Mouse (Mus musculus) G1E (cell line): ENCODE measurements around the gene Gba2.
A peak's percentile ranks its signal among the peaks of the same experiment; 100 is the strongest.

Experiments used
- CTCF ChIP-seq: IDR thresholded peaks from 2 replicates; pipeline ENCODE4 v1.5.1; 2012; ENCODE audit warnings: low read depth, low read length, inconsistent platforms, mixed read lengths
- GATA1 ChIP-seq: IDR thresholded peaks from 2 replicates; pipeline ENCODE4 v1.6.1; 2012; ENCODE audit warnings: borderline replicate concordance, low read length, inconsistent platforms, mixed read lengths
- POLR2AphosphoS5 ChIP-seq: IDR thresholded peaks from 2 replicates; pipeline ENCODE4 v1.6.1; 2012; ENCODE audit warnings: low read depth, low read length, inconsistent platforms; ENCODE audit not compliant: insufficient replicate concordance
- TAL1 ChIP-seq: conservative IDR thresholded peaks from 2 replicates; pipeline ENCODE4 v1.6.1; 2012; ENCODE audit warnings: low read depth, low read length, inconsistent platforms, mixed read lengths

DNA sequence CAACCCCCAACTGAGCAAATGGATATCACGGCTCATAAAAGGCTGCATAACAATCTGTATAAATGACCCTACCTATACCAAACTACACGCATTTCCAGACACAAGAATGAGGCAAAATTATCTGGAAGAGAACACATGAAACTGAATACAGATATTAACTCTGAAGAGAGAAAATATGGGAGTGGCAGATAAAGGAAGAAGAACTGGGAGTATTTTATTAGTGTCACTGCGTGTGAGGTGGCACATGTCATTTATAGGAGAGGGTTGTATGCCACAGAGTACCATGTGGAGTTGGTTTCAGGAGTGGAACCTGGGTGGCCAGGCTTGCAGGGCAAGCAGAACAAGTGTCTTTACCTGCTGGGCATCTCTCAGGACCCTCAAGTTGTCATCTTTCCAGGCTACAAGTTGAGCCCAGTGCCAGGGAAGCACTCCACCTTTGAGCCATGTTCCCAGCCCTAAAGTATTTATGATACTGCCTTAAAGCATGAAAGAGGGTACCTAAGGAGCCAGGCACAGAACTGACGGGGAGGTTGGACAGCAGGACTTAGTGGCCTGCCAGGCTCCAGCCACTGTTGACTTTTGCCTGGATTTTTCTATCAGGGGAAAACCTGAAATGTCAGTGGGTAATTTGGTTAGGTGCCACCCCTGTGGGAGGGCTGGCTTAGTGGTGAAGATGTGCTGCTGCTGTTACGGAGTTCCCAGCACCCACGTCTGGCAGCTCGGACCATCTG lies 20.1 kb upstream of the Gba2 start:
- TF ChIP-seq CTCF: no peak
- 0 out of 2 replicates have a peak, but pooled peaks have one; percentile 13 for TF ChIP-seq TAL1
- no peak for TF ChIP-seq GATA1
- no peak for TF ChIP-seq POLR2AphosphoS5
